Mouse (Mus musculus): ENCODE data around the gene Pdzd3.
"Not testable (repeated sequence)": the region's sequence is repeated elsewhere in the genome, so short reads cannot be mapped to it uniquely, and the experiment has no call there.

Pdzd3 gene

GRCm38 (mm10) chr9:44251314-44251713 is at the start of gene Pdzd3:
Gene Pdzd3 (minus strand): TSS chr9:44251471.
- CTCF ChIA-PET = interaction anchor here (0.8 kb wide), 1 partner anchor 17 kb away, joined by 5 read pairs; the partner anchor contains the start of gene Nlrx1

- CTCF ChIA-PET = not testable (repeated sequence)
Measured at GRCm38 (mm10) chr9:44300001-44300400, 48.7 kb upstream of the Pdzd3 start.

- CTCF ChIA-PET = interaction anchor here (1.1 kb wide), 1 partner anchor 69 kb away, joined by 3 read pairs; the partner anchor contains the start of gene Vps11
Measured at GRCm38 (mm10) chr9:44292490-44292889, 41.2 kb upstream of the Pdzd3 start.

- CTCF ChIA-PET = no interaction called here
Measured at GRCm38 (mm10) chr9:44288959-44289291, 37.7 kb upstream of the Pdzd3 start.

GRCm38 (mm10) chr9:44288076-44288958 is 37.0 kb upstream of the Pdzd3 start, which contains the start of gene Abcg4:
Gene Abcg4 (minus strand): TSS chr9:44288615.
- CTCF ChIA-PET = interaction anchor here (0.6 to 1.2 kb wide), 2 partner anchors 38 to 44 kb away, joined by 3 to 4 read pairs; partner anchors contain the start of gene Dpagt1

- CTCF ChIA-PET = interaction anchor here (0.7 to 1.2 kb wide), 2 partner anchors 39 to 142 kb away, joined by 4 to 8 read pairs; partner anchors contain the start of gene Dpagt1
Measured at GRCm38 (mm10) chr9:44287401-44288075, 36.3 kb upstream of the Pdzd3 start.

GRCm38 (mm10) chr9:44287003-44287400 is 35.7 kb upstream of the Pdzd3 start:
- CTCF ChIA-PET = interaction anchor here (0.7 to 1.2 kb wide), 2 partner anchors 39 to 141 kb away, joined by 4 to 8 read pairs; partner anchors contain the start of gene Dpagt1

- CTCF ChIA-PET = interaction anchor here (0.7 kb wide), 1 partner anchor 141 kb away, joined by 8 read pairs; no protein-coding TSS in a partner anchor
Measured at GRCm38 (mm10) chr9:44286256-44286850, 35.1 kb upstream of the Pdzd3 start.

GRCm38 (mm10) chr9:44283183-44283582 is 31.9 kb upstream of the Pdzd3 start:
- CTCF ChIA-PET = interaction anchor here (0.9 kb wide), 1 partner anchor 183 kb away, joined by 10 read pairs; no protein-coding TSS in a partner anchor

- CTCF ChIA-PET = no interaction called here
Measured at GRCm38 (mm10) chr9:44269973-44270372, 18.7 kb upstream of the Pdzd3 start.

- CTCF ChIA-PET = no interaction called here
Measured at GRCm38 (mm10) chr9:44269077-44269476, 17.8 kb upstream of the Pdzd3 start.

- CTCF ChIA-PET = interaction anchor here (0.5 to 1.0 kb wide), 2 partner anchors 17 to 83 kb away, joined by 3 to 5 read pairs; no protein-coding TSS in a partner anchor
Measured at GRCm38 (mm10) chr9:44268432-44268831, 17.2 kb upstream of the Pdzd3 start, which contains the start of gene Nlrx1. Gene Nlrx1 (minus strand): TSS chr9:44268599.

- CTCF ChIA-PET = interaction anchor here (1.0 kb wide), 1 partner anchor 83 kb away, joined by 3 read pairs; no protein-coding TSS in a partner anchor
Measured at GRCm38 (mm10) chr9:44268027-44268360, 16.7 kb upstream of the Pdzd3 start.

- CTCF ChIA-PET = interaction anchor here (0.5 to 1.0 kb wide), 2 partner anchors 49 to 83 kb away, joined by 3 to 4 read pairs; no protein-coding TSS in a partner anchor
Measured at GRCm38 (mm10) chr9:44267319-44268026, 16.2 kb upstream of the Pdzd3 start.

GRCm38 (mm10) chr9:44266478-44267226 is 15.4 kb upstream of the Pdzd3 start:
- CTCF ChIA-PET = no interaction called here

- CTCF ChIA-PET = no interaction called here
Measured at GRCm38 (mm10) chr9:44261388-44261787, 10.1 kb upstream of the Pdzd3 start.

GRCm38 (mm10) chr9:44259014-44259413 is 7.7 kb upstream of the Pdzd3 start:
- CTCF ChIA-PET = no interaction called here

GRCm38 (mm10) chr9:44256213-44256612 is 4.9 kb upstream of the Pdzd3 start:
- CTCF ChIA-PET = interaction anchor here (0.6 kb wide), 1 partner anchor 1015 kb away, joined by 3 read pairs; no protein-coding TSS in a partner anchor

GRCm38 (mm10) chr9:44255136-44255521 is 3.9 kb upstream of the Pdzd3 start:
- CTCF ChIA-PET = no interaction called here

- CTCF ChIA-PET = no interaction called here
Measured at GRCm38 (mm10) chr9:44254508-44255135, 3.4 kb upstream of the Pdzd3 start.
